Comparison of ENCODE assay signal across 8 mouse cellular contexts in genomic region chr13:22043503-22044431, GRCm38 (mm10). TPM values are rescaled to one million over a fixed set of nuclear protein-coding genes. Genes with fewer than 3 reads are reported as not detected.
DNase-seq lines count a peak whose midpoint lies in the region; ATAC-seq and TF ChIP-seq lines count a peak whose summit lies in the region.

No protein-coding gene starts in this region.

- H3K9ac ChIP-seq in hindbrain, embryonic 16.5 days (ENCODE audit: low read depth, low read length) = peak overlapping the region; percentile 55

- WGBS in hindbrain, embryonic 16.5 days = 1% methylated on average over 7 of the region's 14 CpGs

- H3K4me2 ChIP-seq in hindbrain, embryonic 16.5 days (ENCODE audit: low read length) = peak overlapping the region; percentile 73

- H3K36me3 ChIP-seq in C2C12 (ENCODE audit: control insufficient read depth, insufficient read depth) = no peaks in the 10 kb centered on the region
- no peaks in the 10 kb centered on the region for H3K36me3 ChIP-seq in hindbrain, embryonic 16.5 days (ENCODE audit: control insufficient read depth, insufficient read depth, low read length)
- no peaks in the 10 kb centered on the region for H3K36me3 ChIP-seq in megakaryocyte, embryonic 14.5 days (replicated peaks; ENCODE audit: low read length)

- H3K4me1 ChIP-seq in hindbrain, embryonic 16.5 days (ENCODE audit: control insufficient read depth, insufficient read depth, low read depth, low read length) = peaks cover 15% of the 10 kb centered on the region
- peaks cover 55% of the 10 kb centered on the region for H3K4me1 ChIP-seq in megakaryocyte, embryonic 14.5 days

- H3ac ChIP-seq in C2C12 (ENCODE audit: control insufficient read depth, insufficient read length, low read depth) = no peak overlapping the region

- no peak for ATAC-seq in cerebellum, adult (ENCODE audit: insufficient number of reproducible peaks, low FRiP score, low TSS enrichment)
- ATAC-seq in hindbrain, embryonic 16.5 days = 0 out of 2 replicates have a peak, but pooled peaks have one; percentile 6

- peak; percentile 17 to 75 for DNase-seq in cerebellum, postnatal 10 days
- DNase-seq in embryo, embryonic 11.5 days (ENCODE audit: low read depth, low spot score) = peak; percentile 54
- DNase-seq in right cerebral cortex, postnatal 36 days (ENCODE audit: low spot score in 2 of 2) = no peak
- no peak for DNase-seq in thymus, adult 18-20 months

- H3K27ac ChIP-seq in hindbrain, embryonic 16.5 days (ENCODE audit: low read depth, low read length) = peak overlapping the region; percentile 73

- H3K27me3 ChIP-seq in C2C12 (ENCODE audit: control insufficient read depth, insufficient read depth, insufficient read length) = no peaks in the 10 kb centered on the region
- no peaks in the 10 kb centered on the region for H3K27me3 ChIP-seq in hindbrain, embryonic 16.5 days (replicated peaks; ENCODE audit: control insufficient read depth, insufficient read depth, low read length)
- H3K27me3 ChIP-seq in megakaryocyte, embryonic 14.5 days (replicated peaks) = no peaks in the 10 kb centered on the region

- no peak for TF ChIP-seq CTCF in C2C12 (IDR thresholded peaks at IDR 0.05; ENCODE audit: control insufficient read depth, insufficient read depth, insufficient read length)

- H3K79me2 ChIP-seq in C2C12 (ENCODE audit: control insufficient read depth, insufficient read depth) = no peaks in the 10 kb centered on the region

- H3K9me3 ChIP-seq in hindbrain, embryonic 16.5 days (ENCODE audit: control insufficient read depth, low read length) = no peaks in the 10 kb centered on the region
- no peaks in the 10 kb centered on the region for H3K9me3 ChIP-seq in megakaryocyte, embryonic 14.5 days

- H3K4me3 ChIP-seq in C2C12 (ENCODE audit: insufficient read depth, poor library complexity, severe bottlenecking) = peak overlapping the region; percentile 15
- peak overlapping the region; percentile 44 for H3K4me3 ChIP-seq in hindbrain, embryonic 16.5 days (ENCODE audit: low read length)
- peak overlapping the region; percentile 85 for H3K4me3 ChIP-seq in megakaryocyte, embryonic 14.5 days (replicated peaks)

- no peaks in the 10 kb centered on the region for H3K79me3 ChIP-seq in C2C12 (ENCODE audit: low read depth)

TF ChIP-seq in C2C12, 6 proteins besides CTCF, POLR2A, EP300 and RAD21:
- TF ChIP-seq MYOD1 (IDR thresholded peaks at IDR 0.05; ENCODE audit: control insufficient read depth, insufficient read length, low read depth) (no peak), USF1 (IDR thresholded peaks at IDR 0.05; ENCODE audit: low read depth) (no peak), CEBPB (IDR thresholded peaks at IDR 0.05; ENCODE audit: low read depth) (no peak), MYOG (IDR thresholded peaks at IDR 0.05; ENCODE audit: control insufficient read depth, extremely low read depth, insufficient read length) (no peak), MAX (IDR thresholded peaks at IDR 0.05) (no peak), FOSL1 (IDR thresholded peaks at IDR 0.05; ENCODE audit: insufficient read depth, low read length, poor library complexity, severe bottlenecking) (no peak)

RNA-seq across cellular contexts. Expression of gene Hist1h2bj, which starts 0.8 kb away (rescaled TPM):
- 6.8 TPM for polyA plus RNA-seq in C2C12 (2012; fragmentation: generic; extraction: Trizol)
- 2.2 and 2.5 TPM in 2 replicates for polyA plus RNA-seq in hindbrain, embryonic 16.5 days (2015; fragmentation: Nextera tagmentation; extraction: Ambion mirVana)
- polyA plus RNA-seq in megakaryocyte, embryonic 14.5 days (2012; ENCODE audit: insufficient read depth, low replicate concordance) = 27.3 and 32.8 TPM in 2 replicates

RNA-seq across cellular contexts. Expression of gene Hist1h2ag, which starts 1.0 kb away (rescaled TPM):
- polyA plus RNA-seq in C2C12 (2012; fragmentation: generic; extraction: Trizol) = 9.8 TPM
- 3.0 and 5.8 TPM in 2 replicates for polyA plus RNA-seq in hindbrain, embryonic 16.5 days (2015; fragmentation: Nextera tagmentation; extraction: Ambion mirVana)
- 24.5 and 35.7 TPM in 2 replicates for polyA plus RNA-seq in megakaryocyte, embryonic 14.5 days (2012; ENCODE audit: insufficient read depth, low replicate concordance)

RNA-seq across cellular contexts. Expression of gene Hist1h4i, which starts 2.6 kb away (rescaled TPM):
- polyA plus RNA-seq in C2C12 (2012; fragmentation: generic; extraction: Trizol) = 31.8 TPM
- 6.5 and 6.7 TPM in 2 replicates for polyA plus RNA-seq in hindbrain, embryonic 16.5 days (2015; fragmentation: Nextera tagmentation; extraction: Ambion mirVana)
- 304 and 570 TPM in 2 replicates for polyA plus RNA-seq in megakaryocyte, embryonic 14.5 days (2012; ENCODE audit: insufficient read depth, low replicate concordance)

RNA-seq across cellular contexts. Expression of gene Hist1h2bk, which starts 8.1 kb away (rescaled TPM):
- polyA plus RNA-seq in C2C12 (2012; fragmentation: generic; extraction: Trizol) = 12.8 TPM
- 0.70 and 0.87 TPM in 2 replicates for polyA plus RNA-seq in hindbrain, embryonic 16.5 days (2015; fragmentation: Nextera tagmentation; extraction: Ambion mirVana)
- polyA plus RNA-seq in megakaryocyte, embryonic 14.5 days (2012; ENCODE audit: insufficient read depth, low replicate concordance) = 7.0 TPM in 1 of 2 replicates, not detected in the other

RNA-seq across cellular contexts. Expression of gene Hist1h2ah, which starts 8.4 kb away (rescaled TPM):
- polyA plus RNA-seq in C2C12 (2012; fragmentation: generic; extraction: Trizol) = 9.5 TPM
- polyA plus RNA-seq in hindbrain, embryonic 16.5 days (2015; fragmentation: Nextera tagmentation; extraction: Ambion mirVana) = not detected in 2 replicates
- polyA plus RNA-seq in megakaryocyte, embryonic 14.5 days (2012; ENCODE audit: insufficient read depth, low replicate concordance) = 89.8 and 975 TPM in 2 replicates

Comparison
In these comparisons a context has a peak if more than half of its experiments do, and no peak if none do; other contexts are left out.
1. DNase-seq: peak in cerebellum, postnatal 10 days (2 of 2) and embryo, embryonic 11.5 days (single experiment); none in right cerebral cortex, postnatal 36 days (0 of 2) and thymus, adult 18-20 months (0 of 2).
2. H3K4me3 ChIP-seq: peak in every context shown above with its lines; median percentile 85 in megakaryocyte, embryonic 14.5 days; 44 in hindbrain, embryonic 16.5 days; 15 in C2C12.